Mouse (Mus musculus): ENCODE measurements around the gene Ptchd4. TPM values are rescaled to one million over a fixed set of nuclear protein-coding genes. Genes with fewer than 3 reads are reported as not detected.
A peak's percentile ranks its signal among the peaks of the same experiment; 100 is the strongest.

Ptchd4 gene
- total RNA-seq, 4 experiments from 2014 or later, result 6.4 to 11.1 (median 10.4) TPM

GRCm38 (mm10) chr17:42418449-42418848, 102.7 kb downstream of the Ptchd4 start:
- DNase-seq (ENCODE audit: low spot score in 2 of 2), result no peak

GRCm38 (mm10) chr17:42427961-42428360, 112.2 kb downstream of the Ptchd4 start:
- DNase-seq (ENCODE audit: low spot score in 2 of 2), result no peak

DNA sequence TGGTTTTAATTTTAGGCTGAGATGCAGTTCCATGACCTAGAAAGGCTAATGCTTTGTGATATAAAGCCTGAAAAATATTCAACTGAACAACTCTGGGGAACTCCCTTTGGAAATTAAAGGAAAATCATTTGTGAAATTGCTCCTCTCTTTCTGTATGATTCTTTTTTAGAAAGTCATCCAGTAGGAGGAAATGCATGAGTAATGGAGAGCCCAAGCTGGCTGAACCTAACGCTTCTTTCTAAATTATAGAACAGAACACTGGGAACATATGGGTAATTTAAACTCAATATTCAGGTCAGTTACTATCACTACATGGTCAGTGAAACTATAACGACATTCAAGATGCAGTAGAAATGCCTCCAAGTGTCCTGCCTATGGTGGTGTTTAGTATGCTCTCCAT, 114.6 kb downstream of the Ptchd4 start:
- DNase-seq (ENCODE audit: low spot score in 2 of 2), result no peak

GRCm38 (mm10) chr17:42452235-42452634, 136.5 kb downstream of the Ptchd4 start:
- DNase-seq (ENCODE audit: low spot score in 2 of 2), result no peak

DNA sequence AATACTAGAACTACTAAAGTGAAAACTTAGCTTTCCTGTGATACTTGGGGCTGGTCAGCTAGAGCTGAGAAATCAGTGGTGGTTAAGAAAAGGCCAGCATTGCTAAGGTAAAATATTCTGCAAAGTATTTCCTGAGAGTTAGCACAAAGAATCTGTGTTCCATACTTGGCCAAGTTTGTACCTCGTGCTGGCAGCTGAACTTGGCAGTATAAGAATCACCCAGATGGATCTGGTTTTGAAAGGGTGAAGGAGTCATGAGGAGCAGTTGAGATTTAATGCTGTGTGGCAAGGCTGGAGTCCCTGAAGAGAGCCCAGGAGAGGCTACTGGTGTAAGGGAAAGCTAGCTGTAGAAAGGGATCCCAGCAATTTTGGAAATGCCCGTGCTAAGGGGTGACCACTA, 140.7 kb downstream of the Ptchd4 start:
- no peak for DNase-seq (ENCODE audit: low spot score in 2 of 2)

GRCm38 (mm10) chr17:42462726-42463125, 147.0 kb downstream of the Ptchd4 start:
- no peak for DNase-seq (ENCODE audit: low spot score in 2 of 2)

GRCm38 (mm10) chr17:42480173-42480991, 164.6 kb downstream of the Ptchd4 start:
- DNase-seq (ENCODE audit: low spot score in 2 of 2), result no peak

GRCm38 (mm10) chr17:42509356-42510262, 193.9 kb downstream of the Ptchd4 start:
- DNase-seq (ENCODE audit: low spot score in 2 of 2), result no peak

DNA sequence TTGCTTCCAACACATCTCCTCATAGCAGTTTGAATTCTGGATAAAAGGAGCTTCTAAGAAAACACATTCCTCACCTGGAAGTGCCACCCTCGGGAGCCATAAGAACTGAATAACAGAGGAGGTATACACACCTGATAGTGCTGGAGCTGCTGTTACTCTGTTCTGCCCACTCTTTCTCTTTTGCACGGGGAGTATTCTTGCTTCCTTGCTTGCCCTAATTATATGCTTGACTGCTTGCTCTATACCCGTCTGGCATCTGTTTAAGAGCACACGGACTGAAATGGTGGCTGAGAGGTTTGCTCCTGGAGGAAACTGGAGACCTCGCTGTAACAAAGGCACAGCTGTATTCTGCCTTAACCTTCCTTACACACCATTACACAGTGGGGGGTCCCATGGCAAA, 214.4 kb downstream of the Ptchd4 start:
- DNase-seq (ENCODE audit: low spot score in 2 of 2), result no peak

DNA sequence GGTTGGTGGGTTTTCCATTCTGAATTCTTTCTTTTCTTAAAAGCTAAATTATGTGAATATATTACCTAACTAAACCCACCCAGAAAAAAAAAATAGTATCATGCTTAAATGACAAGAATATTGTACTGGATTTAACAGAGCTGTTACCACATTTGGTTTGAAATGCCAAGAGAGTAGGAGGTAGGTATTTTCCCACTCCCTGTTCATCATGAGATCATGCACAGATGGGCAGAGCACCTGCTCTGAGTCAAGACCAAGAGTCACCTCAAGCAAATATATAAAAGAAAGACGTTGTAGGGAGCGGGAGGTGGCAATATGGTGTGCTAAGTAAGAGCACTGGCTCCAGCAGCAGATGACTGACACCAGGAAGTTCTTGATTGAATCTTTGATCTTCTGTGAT, 233.8 kb downstream of the Ptchd4 start:
- DNase-seq (ENCODE audit: low spot score in 2 of 2), result peak; percentile 37 to 38
